Mouse (Mus musculus) bone marrow macrophage, adult 2 months (primary cell): ENCODE measurements at regions not wholly inside any gene's neighbourhood (a gene's known extent, or its start where the extent isn't known, plus 50 kb on each side); places are given as distances from the start of the nearest gene placed in this dataset.

Experiments
- CTCF ChIP-seq: IDR thresholded peaks from 2 replicates; pipeline ENCODE4 v1.5.1; 2012; ENCODE audit warnings: low read depth, mild to moderate bottlenecking, low read length, moderate library complexity
- POLR2A ChIP-seq: IDR thresholded peaks from 2 replicates; pipeline ENCODE4 v1.6.1; 2012; ENCODE audit warnings: mild to moderate bottlenecking, low read depth, low read length, borderline replicate concordance

DNA sequence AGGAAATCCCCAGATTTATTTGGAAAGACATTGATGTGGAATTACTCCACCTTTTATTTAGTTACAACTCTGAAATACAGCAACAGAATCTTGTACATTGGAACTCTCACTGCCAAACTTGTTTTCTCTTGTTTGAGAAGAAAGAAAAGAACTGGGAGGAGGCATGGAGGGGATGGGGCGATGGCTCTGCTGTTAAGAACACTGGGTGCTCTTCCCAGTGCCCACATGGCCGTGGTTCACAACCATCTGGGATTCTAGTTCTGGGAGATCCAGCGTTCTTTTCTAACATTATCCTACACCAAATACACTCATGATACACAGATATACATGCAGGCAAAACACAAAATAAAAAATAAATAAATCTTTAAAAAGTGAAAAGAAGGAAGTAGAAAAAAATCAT is 267.6 kb downstream of the Olfr1505 start:
- TF ChIP-seq CTCF = no peak
- no peak for TF ChIP-seq POLR2A
